Mouse (Mus musculus): ENCODE measurements around the gene Kdm2b.

Gene Kdm2b

DNA sequence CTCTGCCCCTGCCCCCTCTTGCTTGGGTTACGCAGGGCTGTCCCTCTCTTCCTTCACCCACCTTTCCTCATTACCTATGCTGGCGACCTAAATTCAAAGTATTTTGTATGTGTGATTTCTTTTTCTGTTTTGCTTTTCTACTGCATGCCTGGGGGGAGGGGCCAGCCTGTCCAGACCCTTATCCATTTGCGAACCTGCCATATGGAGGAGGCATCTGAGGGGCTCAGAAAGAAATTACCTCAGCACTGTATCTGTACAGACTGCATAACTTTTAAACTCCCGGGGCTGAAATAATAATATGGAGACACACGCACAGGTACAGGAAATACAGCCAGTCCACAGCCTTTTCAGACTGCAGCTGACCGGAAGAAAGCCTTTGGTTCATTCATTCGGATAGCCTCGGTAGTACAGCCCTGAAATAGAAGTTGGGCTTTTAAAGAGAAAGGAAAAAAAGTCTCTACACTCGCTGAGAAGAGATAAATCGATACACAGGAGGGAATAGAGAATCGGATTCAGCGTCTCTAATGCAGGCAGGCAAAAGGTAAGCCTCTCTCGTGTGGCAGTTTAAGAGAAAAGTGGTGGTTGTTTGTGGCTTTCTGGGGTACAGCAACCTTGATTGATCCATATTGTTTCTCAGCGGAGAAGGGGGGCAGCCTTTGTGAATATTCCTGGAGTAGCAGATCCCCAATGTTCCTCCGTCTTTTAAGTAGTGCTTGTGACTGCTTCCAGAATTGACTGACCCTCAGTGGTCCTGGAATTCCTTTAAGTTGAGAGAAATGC, at the start of gene Kdm2b:
Kdm2b (minus strand) TSS at position 273 of the 780 bp plus-strand sequence.
- no peak for DNase-seq (ENCODE audit: low read depth, low spot score)

DNA sequence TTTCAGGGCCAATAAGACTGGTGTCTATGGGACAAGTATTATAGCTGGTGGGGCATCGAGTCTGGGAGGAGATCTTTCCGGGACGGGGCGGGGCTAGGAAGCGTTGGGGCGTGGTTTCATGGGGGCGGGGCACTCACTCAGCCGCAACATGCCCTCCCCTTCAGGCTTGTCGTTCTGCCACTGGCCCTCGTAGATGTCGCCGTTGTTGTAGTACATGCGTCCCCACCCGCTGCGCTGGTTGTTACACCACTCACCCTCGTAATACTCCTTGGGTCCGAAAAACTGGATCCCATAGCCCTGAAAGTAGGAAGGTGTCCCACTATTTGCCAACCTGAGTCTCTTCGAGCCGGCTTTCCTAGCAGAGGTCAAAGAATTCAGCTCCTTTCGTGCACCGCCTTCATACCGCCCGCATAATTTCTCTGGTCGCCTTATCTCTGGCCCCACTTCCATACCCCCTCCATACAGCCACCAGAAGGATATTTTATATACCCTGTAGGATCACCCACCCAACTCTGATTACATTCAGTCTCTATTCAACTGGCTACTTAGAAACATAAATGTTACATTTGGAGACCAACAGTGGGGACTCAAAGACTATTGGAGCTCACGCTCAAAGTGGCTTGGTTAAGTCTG, 49.6 kb upstream of the Kdm2b start:
- DNase-seq (ENCODE audit: low read depth, low spot score), result no peak

DNA sequence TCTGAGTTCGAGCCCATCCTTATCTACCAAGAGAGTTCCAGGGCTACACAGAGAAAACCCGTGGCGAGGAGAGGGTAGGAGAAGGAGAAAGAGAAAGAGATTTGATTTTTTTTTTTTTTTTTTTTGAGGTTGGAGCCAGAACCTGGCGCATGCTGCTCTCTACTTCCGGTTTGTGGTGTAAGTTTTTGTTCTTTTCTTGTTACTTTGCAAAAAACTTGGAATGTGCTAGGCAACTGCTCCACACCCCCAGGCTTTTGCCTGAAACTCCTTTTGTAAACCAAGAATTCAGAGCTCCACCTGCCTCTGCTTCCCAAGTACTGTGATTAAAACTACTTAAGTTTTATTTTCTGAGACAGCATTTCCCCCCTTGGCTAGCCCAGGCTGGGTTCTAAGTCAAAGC, 48.5 kb upstream of the Kdm2b start:
- DNase-seq (ENCODE audit: low read depth, low spot score), result no peak

DNA sequence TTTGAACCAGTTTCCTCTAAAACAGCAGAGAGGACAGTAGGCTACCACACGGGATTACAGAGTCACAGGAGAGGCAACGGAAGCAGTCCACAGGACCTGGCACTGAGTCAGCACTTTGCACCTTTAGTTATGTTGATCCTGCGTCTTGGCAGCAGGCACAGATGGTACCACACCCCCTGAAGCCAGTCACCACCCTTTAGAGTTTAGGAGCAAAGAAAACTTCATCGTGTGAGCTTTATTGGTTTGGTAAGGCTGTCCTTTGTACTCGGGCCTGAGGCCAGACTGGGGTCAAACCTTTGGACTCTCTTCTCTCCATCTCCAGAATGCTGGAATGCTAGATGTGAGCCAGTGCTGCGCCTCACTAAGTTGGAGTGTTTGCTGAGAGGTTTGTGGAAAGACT, 45.9 kb upstream of the Kdm2b start:
- no peak for DNase-seq (ENCODE audit: low read depth, low spot score)

DNA sequence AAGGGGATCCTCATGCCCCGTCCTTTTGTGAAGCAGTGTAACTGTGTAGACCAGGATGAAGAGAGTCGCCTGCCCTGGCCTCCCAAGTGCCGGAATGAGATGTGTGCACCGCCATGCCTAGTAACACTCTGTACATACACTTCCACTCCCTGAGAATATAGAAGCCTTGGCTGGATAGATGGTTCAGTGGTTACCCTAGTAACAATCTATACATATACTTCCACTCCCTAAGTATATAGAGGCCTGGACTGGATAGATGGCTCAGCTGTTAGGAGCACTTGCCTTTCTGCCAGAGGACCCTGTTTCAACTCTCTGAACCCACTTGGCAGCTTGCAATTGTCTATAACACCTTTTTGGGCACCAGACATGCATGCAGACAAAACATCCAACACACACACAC, 45.5 kb upstream of the Kdm2b start:
- no peak for DNase-seq (ENCODE audit: low read depth, low spot score)

DNA sequence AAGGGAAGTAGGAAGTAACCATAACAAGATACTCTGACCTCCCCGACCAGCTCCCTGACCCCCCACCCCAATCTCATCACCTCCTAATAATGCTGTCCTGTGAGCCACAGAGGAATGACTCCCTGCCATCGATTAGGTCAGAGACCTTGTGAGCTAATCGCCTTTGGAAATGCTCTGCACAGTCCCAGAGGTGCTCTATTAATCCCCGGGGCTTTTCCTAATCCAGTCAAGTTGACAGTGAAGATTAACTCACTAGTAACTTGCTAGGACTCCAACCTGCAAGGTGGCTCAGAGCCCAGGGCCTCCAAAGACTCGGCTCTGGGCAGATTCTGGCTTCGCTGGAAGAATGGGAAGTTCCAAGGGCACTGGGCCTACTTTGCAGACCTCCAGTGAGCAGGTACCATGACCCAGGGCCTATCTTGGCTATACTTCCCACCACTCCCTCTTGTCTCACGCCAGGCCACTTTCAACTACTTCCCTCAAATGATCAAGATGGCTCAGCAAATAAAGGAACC, 44.1 kb upstream of the Kdm2b start:
- DNase-seq (ENCODE audit: low read depth, low spot score), result no peak

DNA sequence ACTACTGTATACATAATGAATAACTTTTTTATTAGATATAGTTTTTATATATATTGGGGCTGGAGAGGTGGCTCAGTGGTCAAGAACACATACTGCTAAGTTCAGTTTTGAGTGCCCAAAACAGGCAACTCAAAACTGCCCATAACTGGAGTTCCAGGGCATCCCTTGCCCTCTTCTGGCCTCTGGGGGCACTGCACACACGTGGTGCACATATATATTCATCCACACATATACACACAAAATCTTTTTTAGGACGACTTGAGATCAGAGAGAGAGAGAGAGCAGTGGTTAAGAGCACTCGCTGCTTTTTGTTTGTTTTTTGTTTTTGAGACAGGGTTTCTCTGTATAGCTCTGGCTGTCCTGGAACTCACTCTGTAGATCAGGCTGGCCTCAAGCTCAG, 41.7 kb upstream of the Kdm2b start:
- DNase-seq (ENCODE audit: low read depth, low spot score), result no peak

DNA sequence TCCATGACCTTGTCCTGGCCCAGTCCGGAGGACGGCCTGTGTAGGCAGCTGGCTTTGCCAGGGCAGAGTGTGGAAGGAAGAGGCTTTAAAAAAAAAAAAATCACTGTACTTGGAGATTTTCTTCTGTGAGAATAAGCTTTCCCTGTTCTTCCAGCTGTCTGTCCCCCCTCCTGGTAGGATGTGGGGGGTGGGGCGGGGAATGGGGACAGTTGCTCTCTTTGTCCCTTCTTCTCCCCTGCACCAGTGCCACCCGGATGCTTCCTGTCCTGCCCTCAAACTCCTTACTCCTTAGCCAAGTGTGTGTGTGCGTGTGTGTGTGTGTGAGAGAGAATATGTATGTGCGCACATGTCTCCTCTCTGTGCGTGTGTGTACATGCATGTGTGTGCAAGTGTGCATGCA, 40.1 kb upstream of the Kdm2b start:
- DNase-seq (ENCODE audit: low read depth, low spot score), result no peak

DNA sequence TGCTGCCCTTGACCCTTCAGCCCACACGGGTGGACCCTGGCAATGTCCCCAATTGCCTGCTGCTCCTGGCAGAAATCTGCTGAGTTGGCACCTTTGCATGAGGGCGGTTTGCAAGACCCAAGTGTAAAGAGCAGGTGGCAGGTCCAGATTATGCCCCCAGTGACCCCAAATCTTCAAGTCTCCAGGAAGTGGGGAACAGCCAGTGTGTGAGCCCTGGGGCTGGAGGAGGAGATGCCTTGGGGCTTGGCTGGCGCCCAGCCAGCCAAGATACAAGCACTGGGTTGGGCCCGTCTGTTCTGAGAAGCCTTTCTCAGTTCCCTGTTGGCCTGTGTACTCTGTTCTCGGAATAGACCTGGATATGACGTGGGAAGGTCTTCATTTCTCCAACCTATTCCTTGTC, 37.8 kb upstream of the Kdm2b start:
- DNase-seq (ENCODE audit: low read depth, low spot score), result no peak

DNA sequence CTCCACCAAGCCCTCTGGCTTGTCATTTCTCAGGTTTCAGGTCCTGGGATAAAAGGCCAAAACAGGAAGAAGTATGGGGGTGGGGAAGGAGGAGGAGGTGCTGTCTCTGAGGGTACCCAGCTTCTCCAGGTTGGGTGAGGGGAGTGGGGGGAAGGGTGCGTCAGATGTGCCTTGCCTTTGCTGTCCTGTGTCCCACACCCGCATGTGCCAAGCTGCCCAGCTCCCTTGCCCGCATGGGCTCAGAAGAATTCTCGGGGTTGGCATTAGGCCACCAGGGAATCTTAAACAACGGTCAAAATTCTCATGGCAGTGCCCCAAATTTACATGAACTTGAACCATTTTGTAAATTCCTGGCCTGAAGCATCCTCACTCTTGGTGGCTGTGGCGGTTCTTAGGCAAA, 36.8 kb upstream of the Kdm2b start:
- DNase-seq (ENCODE audit: low read depth, low spot score), result no peak

DNA sequence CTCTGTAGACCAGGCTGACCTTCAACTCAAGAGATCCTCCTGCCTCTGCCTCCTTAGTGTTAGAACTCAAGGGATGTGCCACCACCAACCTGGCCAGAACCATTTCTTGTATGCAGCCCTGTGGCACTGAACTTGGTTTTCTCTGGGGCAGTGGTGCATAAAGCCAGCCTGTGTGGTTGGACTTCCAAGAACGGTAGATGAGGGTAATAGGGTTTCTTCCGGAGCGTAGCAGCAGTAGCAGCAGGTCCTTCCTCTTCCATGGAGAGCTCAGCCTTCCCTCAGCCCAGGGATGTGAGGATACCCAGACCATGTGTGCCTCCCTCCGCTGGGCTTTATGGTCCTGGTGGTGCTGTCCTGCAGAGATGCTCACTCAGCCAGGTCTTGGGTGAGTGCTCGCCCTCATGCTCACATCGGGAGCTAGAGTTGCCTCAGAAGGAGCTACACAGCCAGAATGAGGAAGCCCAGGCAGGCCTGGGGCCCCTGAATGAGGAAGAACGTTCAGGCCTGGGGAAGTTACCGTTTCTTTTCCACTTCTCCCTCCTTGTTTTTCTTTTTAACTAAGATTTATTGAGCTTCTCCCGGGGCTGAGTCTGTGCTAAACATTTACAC, 35.4 kb upstream of the Kdm2b start:
- no peak for DNase-seq (ENCODE audit: low read depth, low spot score)

DNA sequence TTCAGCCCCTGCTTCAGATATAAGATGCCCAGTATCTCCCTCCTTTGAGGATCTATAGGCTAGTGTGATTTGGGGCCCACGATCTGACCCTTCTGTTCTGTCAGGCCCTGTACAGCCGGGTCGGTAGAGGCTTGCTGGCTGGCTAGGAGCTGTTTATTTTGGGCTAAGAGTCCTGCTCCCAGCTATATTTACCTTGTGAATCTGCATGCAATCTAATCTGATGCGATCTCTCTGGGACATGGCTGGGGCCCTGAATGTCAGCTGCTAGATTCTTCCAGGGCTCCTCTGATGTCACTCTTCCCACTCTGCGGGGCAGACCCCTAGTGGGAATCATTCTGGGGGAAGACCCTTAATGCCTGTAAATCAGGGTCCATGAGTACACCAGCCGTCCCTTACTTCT, 34.7 kb upstream of the Kdm2b start:
- no peak for DNase-seq (ENCODE audit: low read depth, low spot score)

DNA sequence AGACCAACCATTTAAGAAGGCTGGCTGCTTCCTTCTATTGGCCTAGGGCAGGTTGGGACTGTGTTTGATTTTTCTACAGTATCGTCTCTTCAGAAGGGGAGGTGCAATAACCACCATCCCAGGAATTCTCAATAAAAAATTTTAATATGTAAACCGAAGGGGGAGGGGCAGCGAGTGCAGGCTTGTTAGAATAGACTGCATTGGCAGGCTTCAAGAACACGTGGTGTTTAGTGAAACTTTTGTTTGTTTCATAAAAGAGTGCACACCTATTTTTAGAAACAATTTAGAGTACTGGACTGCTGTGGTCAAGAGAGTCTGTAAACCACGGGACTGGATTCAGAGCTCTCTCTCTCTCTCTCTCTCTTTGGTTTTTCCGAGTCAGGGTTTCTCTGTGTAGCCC, 33.4 kb upstream of the Kdm2b start:
- no peak for DNase-seq (ENCODE audit: low read depth, low spot score)

DNA sequence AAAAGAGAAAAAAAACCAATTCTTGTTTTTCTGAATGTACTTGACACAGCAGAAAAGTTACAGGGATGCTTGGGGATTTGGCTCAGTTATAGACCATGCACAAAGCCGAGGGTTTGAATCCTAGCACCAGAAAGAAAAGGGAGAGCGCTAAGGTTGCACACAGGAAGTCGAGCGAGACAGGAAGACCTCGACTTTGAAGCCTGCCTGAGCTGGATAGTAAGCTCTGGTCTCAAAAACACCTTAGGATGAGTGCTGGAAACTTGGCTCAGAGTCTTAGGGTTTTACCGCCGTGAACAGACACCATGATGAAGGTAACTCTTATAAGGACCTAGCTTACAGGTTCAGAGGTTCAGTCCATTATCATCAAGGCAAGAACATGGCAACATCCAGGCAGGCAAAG, 31.8 kb upstream of the Kdm2b start:
- no peak for DNase-seq (ENCODE audit: low read depth, low spot score)

DNA sequence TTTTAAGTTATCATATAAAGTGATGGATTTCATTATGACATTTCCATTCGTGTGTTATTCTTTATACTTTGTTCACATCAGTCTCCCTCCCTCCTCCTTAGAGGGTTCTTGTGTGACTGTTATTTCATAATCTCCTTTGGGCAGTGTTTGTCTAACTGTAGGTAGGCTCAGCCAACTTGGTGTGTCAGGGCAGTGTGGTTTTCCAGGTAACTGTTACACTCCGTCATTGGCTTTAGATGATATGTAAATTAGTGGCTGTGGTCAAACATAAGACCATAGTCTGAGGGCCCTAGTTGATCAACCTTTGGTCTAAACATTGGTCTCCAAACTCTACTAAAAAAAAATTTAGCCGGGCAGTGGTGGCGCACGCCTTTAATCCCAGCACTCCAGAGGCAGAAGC, 30.8 kb upstream of the Kdm2b start:
- no peak for DNase-seq (ENCODE audit: low read depth, low spot score)

DNA sequence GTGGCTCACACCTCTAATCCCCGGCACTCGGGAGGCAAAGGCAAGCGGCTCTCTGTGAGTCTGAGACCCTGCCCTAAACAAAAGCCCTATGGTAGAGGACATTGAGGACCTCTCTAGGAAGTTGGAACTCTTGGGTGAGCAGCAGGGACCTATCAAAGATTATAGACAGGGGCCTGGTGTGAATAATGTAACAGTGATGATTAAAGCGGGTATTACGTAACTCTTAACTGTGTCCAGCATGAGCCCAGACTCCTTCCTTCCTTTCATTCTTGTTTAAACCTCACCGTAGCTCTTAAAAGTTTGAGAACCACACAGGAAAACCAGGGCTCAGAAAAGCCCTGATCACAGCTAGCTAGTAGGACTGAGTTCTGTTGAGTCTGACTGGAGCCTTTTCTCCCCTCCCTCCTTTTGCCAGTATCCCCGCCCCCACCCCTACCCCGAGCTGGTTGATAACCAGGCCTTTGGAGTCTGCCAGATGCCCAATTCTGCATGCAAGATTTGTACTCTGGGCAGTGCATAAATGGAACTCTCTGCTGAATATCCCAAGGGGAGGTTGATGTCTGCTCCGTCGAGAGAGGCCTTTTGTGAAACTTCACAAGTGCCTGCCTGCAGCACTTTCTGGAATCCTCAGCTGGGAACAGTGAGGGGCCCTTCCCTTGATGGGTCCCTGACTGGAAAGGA, 29.9 kb upstream of the Kdm2b start:
- DNase-seq (ENCODE audit: low read depth, low spot score), result no peak

DNA sequence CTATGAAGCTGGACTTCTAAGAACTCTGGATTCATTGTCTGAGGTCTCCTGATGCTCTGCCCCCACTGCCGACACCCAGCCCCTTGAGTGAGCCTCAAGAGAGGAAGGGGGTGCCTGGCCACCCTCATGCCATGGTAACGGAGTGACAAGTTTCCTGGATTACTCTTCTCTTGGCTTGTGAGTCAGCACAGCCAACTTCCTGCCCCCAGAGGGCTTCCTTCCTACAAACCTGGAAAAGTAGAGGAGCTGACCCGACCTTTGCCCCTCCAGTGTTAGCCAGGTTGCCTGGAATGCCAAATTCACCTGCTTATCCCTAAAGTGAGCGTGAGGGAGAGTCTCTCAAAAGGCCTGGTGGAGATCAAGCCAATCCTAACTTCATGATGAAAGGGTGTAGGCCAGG, 27.9 kb upstream of the Kdm2b start:
- no peak for DNase-seq (ENCODE audit: low read depth, low spot score)

DNA sequence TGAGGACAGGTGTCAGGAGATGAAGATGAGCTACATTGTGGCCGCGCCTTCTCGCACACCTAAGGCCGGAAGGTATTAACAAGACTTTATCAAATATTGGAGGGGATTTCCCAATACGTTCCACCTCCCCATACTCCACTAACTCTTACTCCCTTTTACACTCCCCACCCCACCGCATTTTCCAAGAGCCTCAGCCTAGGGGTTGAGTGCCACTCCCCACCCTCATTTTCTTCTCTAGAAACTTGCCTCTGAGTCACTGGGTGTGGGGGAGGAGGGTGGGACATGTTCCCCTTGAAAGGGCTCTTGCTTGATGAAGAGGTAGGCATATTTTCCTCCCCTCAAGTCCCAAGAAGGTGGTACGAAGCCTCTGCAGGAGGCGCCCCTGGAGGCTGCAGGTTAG, 26.3 kb upstream of the Kdm2b start:
- DNase-seq (ENCODE audit: low read depth, low spot score), result no peak

DNA sequence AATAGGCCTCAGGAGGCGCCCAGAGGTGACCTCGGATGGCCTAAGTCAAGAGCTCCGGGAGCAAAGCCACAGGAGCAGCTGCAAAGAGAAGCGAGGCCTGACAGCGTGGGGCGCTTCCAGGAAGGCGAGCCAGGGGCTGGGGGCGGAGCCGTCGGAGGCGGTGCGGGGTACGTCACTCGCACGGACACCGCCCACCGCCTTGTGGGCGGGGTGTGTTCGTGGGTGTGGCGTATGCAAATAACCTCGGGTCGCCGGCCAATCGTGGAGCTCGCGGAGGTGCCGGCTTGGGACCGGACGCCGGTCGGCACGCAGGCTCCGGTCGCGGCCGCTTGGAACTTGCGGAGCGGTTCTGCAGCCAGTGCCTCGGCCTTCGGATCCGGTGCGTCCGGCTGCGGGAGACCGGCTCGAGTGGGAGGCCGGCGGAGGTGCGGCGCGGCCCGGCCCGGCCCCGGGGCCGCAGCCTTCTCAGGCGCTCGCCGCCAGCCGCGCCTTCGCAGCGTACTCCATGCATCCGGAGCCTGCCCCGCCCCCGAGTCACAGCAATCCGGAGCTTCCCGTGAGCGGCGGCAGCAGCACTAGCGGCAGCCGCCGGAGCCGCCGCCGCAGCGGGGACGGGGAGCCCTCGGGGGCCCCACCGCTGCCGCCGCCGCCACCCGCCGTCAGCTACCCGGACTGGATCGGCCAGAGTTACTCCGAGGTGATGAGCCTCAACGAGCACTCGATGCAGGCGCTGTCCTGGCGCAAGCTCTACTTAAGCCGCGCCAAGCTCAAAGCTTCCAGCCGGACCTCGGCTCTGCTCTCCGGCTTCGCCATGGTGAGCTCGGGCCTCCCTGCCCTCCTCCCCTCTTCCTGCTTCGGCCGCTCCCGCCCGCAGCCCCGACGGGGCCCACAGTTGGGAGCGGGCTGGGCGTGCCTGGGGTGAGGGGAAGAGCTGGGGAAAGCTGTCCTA, 25.4 kb upstream of the Kdm2b start, which contains the start of gene Orai1:
Orai1 (plus strand) TSS at position 322 of the 949 bp plus-strand sequence.
- peak; percentile 92 for DNase-seq (ENCODE audit: low read depth, low spot score)

DNA sequence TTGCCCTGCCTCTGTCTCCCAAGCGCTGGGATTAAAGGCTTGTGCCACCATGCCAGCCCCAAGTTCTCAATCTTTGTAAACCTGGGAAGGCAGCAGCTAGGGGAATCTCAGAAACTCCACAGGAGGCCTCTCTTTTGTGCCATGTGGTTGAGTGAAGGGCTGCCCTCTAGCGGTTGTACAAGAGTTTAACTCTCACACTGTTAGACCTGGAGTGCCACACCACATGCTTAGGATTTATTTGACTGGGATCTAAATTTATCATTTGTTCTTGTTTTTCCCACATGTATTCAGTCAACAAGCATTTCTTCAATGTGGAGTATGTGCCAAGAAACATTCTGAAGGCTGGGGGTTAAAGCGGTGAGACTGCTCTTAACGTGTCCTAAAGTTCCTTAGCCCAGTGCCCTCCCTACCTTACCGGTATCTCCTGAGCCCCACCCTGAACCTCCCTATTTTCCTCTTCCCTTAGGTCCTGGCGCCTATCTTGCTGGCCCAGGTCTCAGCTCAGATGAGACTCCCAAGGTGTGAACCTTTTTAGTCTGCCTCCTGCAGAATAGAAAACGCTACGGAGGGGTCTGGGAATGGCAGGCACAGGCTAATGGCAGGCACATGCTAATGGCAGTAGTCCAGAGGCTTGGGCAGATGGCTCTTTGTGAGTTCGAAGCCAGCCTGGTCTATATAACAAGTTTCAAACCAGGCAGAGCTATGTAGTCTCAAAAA, 24.1 kb upstream of the Kdm2b start:
- no peak for DNase-seq (ENCODE audit: low read depth, low spot score)

Data from WW6 (cell line).